Mouse (Mus musculus) embryo, embryonic 10.5 days (tissue): ENCODE measurements around the gene Cryab.

Experiments used
- DNase-seq: peaks from one replicate; pipeline ENCODE4 v3.0.0-alpha.2; 2015; ENCODE audit warnings: low spot score

The Cryab gene

DNA sequence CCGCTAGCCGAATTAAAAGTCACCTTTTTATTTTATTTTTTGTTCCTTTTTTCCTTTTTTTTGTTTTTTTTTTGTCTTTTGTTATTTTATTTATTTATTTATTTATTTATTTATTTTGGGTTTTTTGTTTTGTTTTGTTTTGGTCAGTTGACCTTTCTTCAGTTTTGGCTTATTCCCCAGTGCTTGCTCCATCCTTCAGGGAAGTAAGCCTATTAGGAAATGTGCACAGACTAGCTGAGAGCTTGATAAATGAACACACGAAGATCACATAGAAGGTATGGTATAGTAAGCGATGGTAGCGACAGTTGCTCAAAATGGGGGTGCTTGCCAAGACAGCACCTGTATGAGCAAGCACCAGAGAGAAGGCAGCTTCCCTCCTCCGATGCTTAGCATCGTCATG is 46.5 kb downstream of the Cryab start:
- DNase-seq: no peak

- no peak for DNase-seq
Observed at GRCm38 (mm10) chr9:50798368-50798767, 47.2 kb downstream of the Cryab start.

- peak; percentile 73 for DNase-seq
Observed at GRCm38 (mm10) chr9:50800985-50801384, 49.9 kb downstream of the Cryab start.

GRCm38 (mm10) chr9:50803055-50803671 is 52.0 kb downstream of the Cryab start:
- DNase-seq: no peak
